Mouse (Mus musculus): Measurements from ENCODE around the gene Scd1.

Gene Scd1

DNA sequence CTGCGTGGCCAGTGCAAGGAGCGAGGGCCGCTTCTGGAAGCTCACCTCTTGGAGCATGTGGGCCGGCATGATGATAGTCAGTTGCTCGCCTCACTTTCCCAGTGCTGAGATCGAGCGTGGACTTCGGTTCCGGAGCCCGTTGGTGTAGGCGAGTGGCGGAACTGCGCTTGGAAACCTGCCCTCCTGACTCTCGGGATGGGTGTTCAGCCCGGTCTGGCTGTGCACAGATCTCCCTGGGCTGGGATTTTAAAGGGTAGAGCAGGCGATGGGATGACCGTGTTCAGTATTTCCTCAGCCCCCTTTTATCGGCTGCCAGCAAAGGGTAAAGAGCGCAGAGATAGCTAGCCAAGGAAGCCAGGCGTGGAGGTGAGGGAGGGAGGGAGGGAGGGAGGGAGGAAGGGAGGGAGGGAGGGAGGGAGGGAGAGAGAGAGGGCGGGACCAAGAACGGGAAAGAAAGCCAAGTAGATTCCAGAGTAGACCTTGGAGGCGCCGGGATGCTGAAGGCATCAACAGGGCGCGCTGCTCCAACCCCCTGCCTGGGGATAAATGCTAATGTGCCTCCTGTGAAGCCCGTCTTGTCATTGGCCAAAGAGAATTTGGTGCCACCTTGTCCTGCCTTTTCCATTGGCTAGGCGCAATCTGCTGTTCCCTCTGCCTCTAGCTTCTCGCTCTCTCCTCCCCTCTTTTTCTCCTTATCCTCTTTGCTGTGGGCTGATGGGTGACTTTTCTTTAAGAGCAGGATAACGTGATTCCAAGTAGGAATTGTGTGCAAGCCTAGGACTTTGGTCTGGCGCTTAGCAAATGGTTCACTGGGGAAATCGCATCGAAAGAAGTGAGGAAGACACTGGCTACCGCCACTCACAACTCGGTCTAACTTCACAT, at the start of gene Scd1:
Gene Scd1 (minus strand): TSS at position 539 of the 882 bp plus-strand sequence.
- DNase-seq = peak; percentile 80

DNA sequence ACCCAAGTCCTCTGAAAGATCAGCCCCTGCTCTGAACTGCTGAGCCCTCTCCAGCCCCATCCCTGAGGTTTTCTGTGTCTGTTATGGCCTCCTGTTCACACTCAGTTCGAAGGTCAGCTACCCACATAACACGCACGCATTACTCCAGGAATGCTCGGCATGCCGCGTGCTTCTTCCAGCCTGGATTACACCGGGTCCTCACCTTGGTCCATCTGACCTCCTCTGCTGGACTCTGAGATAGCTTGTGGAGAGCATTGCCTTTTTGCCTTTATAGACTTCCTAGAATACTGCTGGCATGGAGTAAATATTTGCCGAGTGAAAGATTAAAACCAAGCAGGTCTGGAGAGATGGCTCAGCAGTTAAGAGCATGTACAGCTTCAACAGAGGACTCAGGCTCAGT, 47.7 kb upstream of the Scd1 start:
- DNase-seq = no peak

- no peak for DNase-seq
Observed at GRCm38 (mm10) chr19:44454862-44455261, 47.2 kb upstream of the Scd1 start.

DNA sequence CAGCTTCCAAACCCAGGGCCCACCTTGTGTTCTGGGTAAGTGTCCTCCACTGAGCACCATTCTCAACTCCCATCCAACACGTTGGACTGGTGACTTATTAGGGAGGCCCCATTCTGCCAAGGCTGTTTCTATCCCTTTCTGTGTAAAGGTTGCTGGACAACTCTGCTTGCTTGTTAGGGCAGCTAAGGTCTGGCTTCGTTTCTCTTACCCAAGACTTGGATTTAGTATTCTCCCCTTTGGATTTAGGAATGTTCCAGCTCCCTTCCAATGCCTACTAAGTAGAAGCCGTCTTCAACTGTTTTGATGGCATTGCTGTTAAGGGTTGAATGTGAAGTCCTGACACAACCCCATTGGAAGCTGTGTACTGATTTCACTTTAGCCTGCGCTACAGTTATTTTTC, 40.2 kb upstream of the Scd1 start:
- no peak for DNase-seq

DNA sequence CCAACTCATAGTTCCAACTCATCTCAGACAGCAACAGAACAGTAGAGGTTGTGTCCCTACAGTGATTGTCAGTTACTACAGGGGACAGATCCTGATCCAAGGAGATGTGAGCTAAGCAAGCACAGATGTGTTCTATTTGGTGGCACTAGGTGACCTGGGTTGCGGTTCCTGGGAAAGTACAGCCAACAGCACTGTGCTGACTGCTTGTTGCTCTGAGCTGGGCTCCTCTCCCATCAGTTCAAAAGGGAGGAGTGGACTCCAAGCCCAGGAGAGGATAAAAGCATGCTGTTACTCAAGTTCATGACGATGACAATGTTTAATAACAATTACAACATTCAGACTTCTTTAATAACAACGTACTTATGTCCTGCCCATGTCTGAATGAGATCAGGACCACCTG, 38.1 kb upstream of the Scd1 start:
- no peak for DNase-seq

DNA sequence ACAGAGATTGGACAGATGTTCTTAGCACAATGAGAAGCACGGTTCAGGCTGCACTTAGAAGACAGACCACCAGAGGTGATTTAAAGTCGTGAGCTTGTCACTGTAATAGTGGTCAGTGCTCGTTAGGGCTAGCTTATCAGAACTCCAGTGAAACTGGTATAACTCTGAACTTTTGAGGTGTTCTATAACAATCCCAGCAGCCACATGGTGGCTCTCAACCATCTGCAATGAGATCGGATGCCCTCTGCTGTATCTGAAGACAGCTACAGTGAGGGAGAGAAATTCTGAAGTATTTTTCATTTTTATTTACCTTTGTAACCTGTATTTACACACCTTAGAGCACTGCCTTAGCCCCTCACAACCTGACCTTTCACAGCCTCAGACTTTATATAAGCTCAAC, 31.6 kb upstream of the Scd1 start:
- DNase-seq = no peak

- DNase-seq = no peak
Observed at GRCm38 (mm10) chr19:44437975-44438374, 30.3 kb upstream of the Scd1 start.

- no peak for DNase-seq
Observed at GRCm38 (mm10) chr19:44432084-44432483, 24.4 kb upstream of the Scd1 start.

DNA sequence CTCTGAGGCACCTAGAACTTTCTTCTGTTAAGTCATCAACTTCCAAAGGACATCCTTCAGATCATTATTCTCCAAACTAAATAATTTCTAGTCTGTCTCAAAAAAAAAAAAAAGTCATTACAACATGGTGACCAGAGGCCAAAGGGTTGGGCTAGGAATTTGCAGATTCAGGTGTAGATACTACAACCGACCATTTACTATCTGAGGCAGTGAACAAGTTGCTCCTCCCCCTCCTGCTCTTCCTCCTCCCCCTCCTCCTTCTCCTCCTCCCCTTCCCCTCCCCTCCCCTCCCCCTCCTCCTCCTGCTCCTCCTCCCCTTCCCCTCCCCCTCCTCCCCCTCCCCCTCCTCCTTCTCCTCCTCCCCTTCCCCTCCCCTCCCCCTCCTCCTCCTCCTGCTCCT, 20.0 kb upstream of the Scd1 start:
- no peak for DNase-seq

GRCm38 (mm10) chr19:44422051-44422631, 14.5 kb upstream of the Scd1 start:
- DNase-seq = no peak

- DNase-seq = no peak
Observed at GRCm38 (mm10) chr19:44419530-44419929, 11.9 kb upstream of the Scd1 start.

- peak; percentile 63 for DNase-seq
Observed at GRCm38 (mm10) chr19:44418945-44419344, 11.3 kb upstream of the Scd1 start.

- DNase-seq = no peak
Observed at GRCm38 (mm10) chr19:44418544-44418943, 10.9 kb upstream of the Scd1 start.

- no peak for DNase-seq
Observed at GRCm38 (mm10) chr19:44418061-44418460, 10.4 kb upstream of the Scd1 start.

GRCm38 (mm10) chr19:44417448-44417847, 9.8 kb upstream of the Scd1 start:
- no peak for DNase-seq

- no peak for DNase-seq
Observed at GRCm38 (mm10) chr19:44416240-44416639, 8.6 kb upstream of the Scd1 start.

DNA sequence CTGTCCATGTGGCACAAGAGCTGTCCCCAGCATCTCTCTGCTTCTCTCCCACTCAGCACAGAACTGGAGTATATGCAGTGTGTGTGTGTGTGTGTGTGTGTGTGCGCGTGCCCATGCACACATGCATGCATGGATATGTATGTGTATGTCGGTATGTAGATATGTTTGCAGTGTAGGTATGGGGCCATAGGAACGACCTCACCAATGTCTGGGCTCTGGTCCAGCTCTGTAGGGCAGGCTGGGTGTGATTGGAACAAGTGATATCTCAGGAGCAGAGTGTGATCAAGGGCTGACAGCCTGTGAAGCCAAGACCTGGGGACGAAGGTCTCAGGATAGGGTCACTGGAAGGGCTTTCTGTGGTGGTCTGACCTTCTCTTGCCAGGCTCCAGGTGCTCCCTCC, 7.8 kb upstream of the Scd1 start:
- no peak for DNase-seq

DNA sequence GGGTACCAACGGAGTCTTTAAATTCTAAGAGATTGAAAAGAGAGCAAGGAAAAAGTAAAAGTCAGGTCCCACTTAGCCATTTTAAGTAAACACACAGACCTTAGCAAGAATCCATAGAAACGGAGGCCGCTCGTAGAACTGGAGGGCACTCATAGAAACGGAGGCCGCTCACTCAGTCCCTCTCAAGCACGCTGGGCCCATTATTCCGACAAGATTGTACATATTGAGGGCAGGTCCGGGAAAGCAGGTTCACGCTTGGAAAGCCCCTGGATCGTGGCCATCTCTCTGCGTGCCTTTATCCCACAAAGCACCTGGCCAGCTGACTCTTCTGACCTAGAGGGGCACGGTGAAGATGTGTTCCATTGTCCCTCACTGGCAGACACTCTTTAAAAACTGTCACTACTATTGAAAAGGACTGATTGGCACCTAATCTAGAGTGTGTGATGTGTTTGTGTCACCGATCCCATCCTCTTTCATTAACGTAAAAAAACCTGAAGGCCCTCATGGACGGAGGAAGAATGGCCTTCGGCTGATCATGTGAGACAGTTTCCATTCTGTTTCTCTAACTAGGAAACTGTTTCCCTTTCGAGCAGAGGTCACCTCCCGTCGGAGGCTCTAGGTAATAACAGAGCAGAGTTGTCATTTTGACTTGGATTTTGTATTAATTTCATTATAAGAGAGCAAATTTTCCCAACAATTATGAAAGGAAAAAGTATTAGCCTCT, 2.8 kb upstream of the Scd1 start:
- no peak for DNase-seq

GRCm38 (mm10) chr19:44408595-44408994, 916 bp upstream of the Scd1 start:
- DNase-seq = no peak

- DNase-seq = peak; percentile 51
Observed at GRCm38 (mm10) chr19:44408223-44408545, 505 bp upstream of the Scd1 start.

DNA sequence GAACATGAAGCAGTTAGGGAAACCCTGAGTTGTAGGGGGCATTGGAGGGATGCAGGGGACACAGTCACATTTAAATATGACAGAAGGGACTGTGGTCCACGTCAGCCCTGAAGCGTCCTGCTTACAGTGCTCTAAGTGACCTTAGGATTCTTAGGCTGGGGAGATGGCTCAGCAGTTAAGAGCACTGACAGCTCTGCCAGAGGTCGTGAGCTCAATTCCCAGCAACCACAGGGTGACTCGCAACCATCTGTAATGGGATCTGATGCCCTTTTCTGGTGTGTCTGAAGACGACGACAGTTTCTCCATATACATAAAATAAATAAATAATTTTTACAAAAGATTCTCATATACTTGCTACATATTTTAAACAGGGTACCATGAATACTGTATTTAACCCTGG, 4.1 kb downstream of the Scd1 start:
- no peak for DNase-seq

GRCm38 (mm10) chr19:44400484-44401197, 7.0 kb downstream of the Scd1 start:
- peak; percentile 86 for DNase-seq

GRCm38 (mm10) chr19:44400076-44400475, 7.6 kb downstream of the Scd1 start:
- DNase-seq = peak; percentile 61
